Mouse (Mus musculus) 3134 (cell line): ENCODE results near the gene Usp25.

Experiments used
- DNase-seq: peaks from one replicate; pipeline ENCODE4 v3.0.0-alpha.2; 2011; ENCODE audit warnings: low spot score; ENCODE audit not compliant: insufficient read length; ENCODE audit errors: extremely low read depth

The Usp25 gene

GRCm38 (mm10) chr16:77030435-77030834, 16.9 kb downstream of the Usp25 start:
- no peak for DNase-seq

GRCm38 (mm10) chr16:77034329-77034728, 20.8 kb downstream of the Usp25 start:
- DNase-seq: no peak

GRCm38 (mm10) chr16:77034751-77035150, 21.2 kb downstream of the Usp25 start:
- DNase-seq: no peak

- no peak for DNase-seq
Measured at GRCm38 (mm10) chr16:77041573-77041972, 28.1 kb downstream of the Usp25 start.

GRCm38 (mm10) chr16:77043499-77043898, 30.0 kb downstream of the Usp25 start:
- DNase-seq: no peak

GRCm38 (mm10) chr16:77054184-77054583, 40.7 kb downstream of the Usp25 start:
- no peak for DNase-seq

GRCm38 (mm10) chr16:77055519-77056159, 42.1 kb downstream of the Usp25 start:
- no peak for DNase-seq

- no peak for DNase-seq
Measured at GRCm38 (mm10) chr16:77056160-77056520, 42.6 kb downstream of the Usp25 start.

- no peak for DNase-seq
Measured at GRCm38 (mm10) chr16:77058567-77058966, 45.1 kb downstream of the Usp25 start.

- DNase-seq: no peak
Measured at GRCm38 (mm10) chr16:77060166-77060565, 46.7 kb downstream of the Usp25 start.

GRCm38 (mm10) chr16:77063916-77064315, 50.4 kb downstream of the Usp25 start:
- no peak for DNase-seq

GRCm38 (mm10) chr16:77076954-77077735, 63.6 kb downstream of the Usp25 start:
- no peak for DNase-seq

- no peak for DNase-seq
Measured at GRCm38 (mm10) chr16:77077736-77078005, 64.2 kb downstream of the Usp25 start.

GRCm38 (mm10) chr16:77084071-77084470, 70.6 kb downstream of the Usp25 start:
- no peak for DNase-seq

GRCm38 (mm10) chr16:77089806-77090205, 76.3 kb downstream of the Usp25 start:
- no peak for DNase-seq

- DNase-seq: no peak
Measured at GRCm38 (mm10) chr16:77093526-77093925, 80.0 kb downstream of the Usp25 start.

GRCm38 (mm10) chr16:77095017-77095551, 81.6 kb downstream of the Usp25 start:
- no peak for DNase-seq

- peak; percentile 64 for DNase-seq
Measured at GRCm38 (mm10) chr16:77099018-77099869, 85.7 kb downstream of the Usp25 start.

- DNase-seq: no peak
Measured at GRCm38 (mm10) chr16:77103637-77104264, 90.2 kb downstream of the Usp25 start.

GRCm38 (mm10) chr16:77111268-77111667, 97.8 kb downstream of the Usp25 start:
- DNase-seq: no peak

GRCm38 (mm10) chr16:77125908-77126307, 112.4 kb downstream of the Usp25 start:
- no peak for DNase-seq
